Mouse (Mus musculus) stomach, embryonic 16.5 days (tissue): ENCODE measurements around the gene Tut4. TPM values are rescaled to one million over a fixed set of nuclear protein-coding genes. Genes with fewer than 3 reads are reported as not detected.
A peak's percentile ranks its signal among the peaks of the same experiment; 100 is the strongest.

Experiments used
- ATAC-seq: fragments of 200-750 bp; cut with Nextera tagmentation; 2 replicates; pipeline ENCODE4 v1.8.0; 2017; ENCODE audit warnings: moderate number of reproducible peaks, moderate TSS enrichment; ENCODE audit not compliant: insufficient read depth, low FRiP score
- H3K27ac ChIP-seq: fragments of 300-500 bp; sonication (generic); 2 replicates; pipeline ENCODE4 v1.5.1; 2014; ENCODE audit warnings: low read length
- H3K27me3 ChIP-seq: fragments of 300-500 bp; sonication (generic); 2 replicates; pipeline ENCODE4 v1.6.1; 2014; ENCODE audit warnings: low read length, control low read depth, mixed read lengths; ENCODE audit not compliant: control insufficient read depth, insufficient read depth
- H3K36me3 ChIP-seq: fragments of 300-500 bp; sonication (generic); 2 replicates; pipeline ENCODE4 v1.6.1; 2014; ENCODE audit warnings: low read length; ENCODE audit not compliant: control insufficient read depth, insufficient read depth
- H3K4me1 ChIP-seq: fragments of 300-500 bp; sonication (generic); 2 replicates; pipeline ENCODE4 v1.6.1; 2014; ENCODE audit warnings: low read length, control low read depth, mixed read lengths; ENCODE audit not compliant: control insufficient read depth, insufficient read depth
- H3K4me2 ChIP-seq: fragments of 300-500 bp; sonication (generic); 2 replicates; pipeline ENCODE4 v1.6.1; 2014; ENCODE audit warnings: low read depth, low read length, mixed read lengths
- H3K4me3 ChIP-seq: fragments of 300-500 bp; sonication (generic); replicated peaks from 2 replicates; pipeline ENCODE4 v1.5.1; 2014; ENCODE audit warnings: mild to moderate bottlenecking, low read length
- H3K9ac ChIP-seq: fragments of 300-500 bp; sonication (generic); 2 replicates; pipeline ENCODE4 v1.6.1; 2014; ENCODE audit warnings: low read length
- H3K9me3 ChIP-seq: fragments of 300-500 bp; sonication (generic); replicated peaks from 2 replicates; pipeline ENCODE4 v1.6.1; 2016; ENCODE audit warnings: low read length, control low read depth; ENCODE audit not compliant: control insufficient read depth
- WGBS: fragments of 180-500 bp; shearing (Covaris S2); extraction: QIAGEN DNeasy Blood & Tissue Kit; methylation state at CpG from one replicate; pipeline ENCODE4 v1.1.7; 2014; 5-methylcytosine and 5-hydroxymethylcytosine counted together
- polyA plus RNA-seq: library from polyadenylated mRNA; unstranded; fragments of >200 nt; fragmentation: Nextera tagmentation; extraction: Ambion mirVana; gene quantifications from 2 replicates; pipeline ENCODE4 v1.2.1, GENCODE M21; 2015

Gene Tut4
- 46.2 and 49.3 TPM in 2 replicates for polyA plus RNA-seq

GRCm38 (mm10) chr4:108459231-108460155, at the start of gene Tut4:
Gene Tut4, plus strand, starts transcription at chr4:108459426.
- peak; percentile 91 for ATAC-seq
- no peaks in the 10 kb centered on the region for H3K36me3 ChIP-seq
- peak within 1 kb of the TSS; percentile 98 for H3K9ac ChIP-seq
- under 1% methylated on average over 93 of the region's 97 CpGs for WGBS
- peak within 1 kb of the TSS; percentile 99 for H3K4me3 ChIP-seq
- no peaks in the 10 kb centered on the region for H3K27me3 ChIP-seq
- peaks cover 10% of the 10 kb centered on the region for H3K4me1 ChIP-seq
- H3K9me3 ChIP-seq = no peaks in the 10 kb centered on the region
- H3K4me2 ChIP-seq = peak within 1 kb of the TSS; percentile 87
- H3K27ac ChIP-seq = peak within 1 kb of the TSS; percentile 97

- no peaks in the 10 kb centered on the region; the same call in 1 of the 2 replicates for H3K4me1 ChIP-seq
- H3K4me3 ChIP-seq = no peak overlapping the region
- no peak for ATAC-seq
- H3K36me3 ChIP-seq = no peaks in the 10 kb centered on the region
- WGBS = 49% methylated on average over 2 of the region's 2 CpGs
- H3K27me3 ChIP-seq = no peaks in the 10 kb centered on the region
- no peaks in the 10 kb centered on the region for H3K9me3 ChIP-seq
- no peak overlapping the region for H3K9ac ChIP-seq
- 0 out of 2 replicates have a peak overlapping the region, but pooled peaks have one; percentile 10 for H3K27ac ChIP-seq
- no peak overlapping the region for H3K4me2 ChIP-seq
Observed at GRCm38 (mm10) chr4:108424587-108424986, 34.6 kb upstream of the Tut4 start.

GRCm38 (mm10) chr4:108427719-108428340, 31.4 kb upstream of the Tut4 start:
- no peaks in the 10 kb centered on the region for H3K36me3 ChIP-seq
- no peaks in the 10 kb centered on the region for H3K27me3 ChIP-seq
- peak; percentile 88 for ATAC-seq
- H3K27ac ChIP-seq = no peak overlapping the region
- no peak overlapping the region for H3K9ac ChIP-seq
- no peaks in the 10 kb centered on the region for H3K9me3 ChIP-seq
- H3K4me1 ChIP-seq = peaks cover 10% of the 10 kb centered on the region
- H3K4me2 ChIP-seq = no peak overlapping the region
- 43% methylated on average over 11 of the region's 11 CpGs for WGBS
- no peak overlapping the region for H3K4me3 ChIP-seq

- H3K36me3 ChIP-seq = no peaks in the 10 kb centered on the region
- H3K27me3 ChIP-seq = no peaks in the 10 kb centered on the region
- peaks cover 12% of the 10 kb centered on the region for H3K4me1 ChIP-seq
- no peak overlapping the region for H3K9ac ChIP-seq
- no peak overlapping the region for H3K27ac ChIP-seq
- no peak overlapping the region for H3K4me2 ChIP-seq
- WGBS = 69% methylated on average over 6 of the region's 6 CpGs
- H3K9me3 ChIP-seq = no peaks in the 10 kb centered on the region
- ATAC-seq = no peak
- H3K4me3 ChIP-seq = no peak overlapping the region
Observed at GRCm38 (mm10) chr4:108428341-108428721, 30.9 kb upstream of the Tut4 start.

GRCm38 (mm10) chr4:108430656-108431560, 28.3 kb upstream of the Tut4 start:
- no peak for ATAC-seq
- WGBS = 50% methylated on average over 4 of the region's 4 CpGs
- H3K36me3 ChIP-seq = no peaks in the 10 kb centered on the region
- no peak overlapping the region for H3K4me3 ChIP-seq
- H3K9me3 ChIP-seq = no peaks in the 10 kb centered on the region
- no peaks in the 10 kb centered on the region for H3K27me3 ChIP-seq
- peaks cover 18% of the 10 kb centered on the region for H3K4me1 ChIP-seq
- H3K27ac ChIP-seq = no peak overlapping the region
- no peak overlapping the region for H3K9ac ChIP-seq
- no peak overlapping the region for H3K4me2 ChIP-seq

GRCm38 (mm10) chr4:108431561-108431936, 27.7 kb upstream of the Tut4 start:
- no peaks in the 10 kb centered on the region for H3K36me3 ChIP-seq
- H3K9ac ChIP-seq = no peak overlapping the region

GRCm38 (mm10) chr4:108433341-108433740, 25.9 kb upstream of the Tut4 start:
- H3K9me3 ChIP-seq = no peaks in the 10 kb centered on the region
- peaks cover 18% of the 10 kb centered on the region for H3K4me1 ChIP-seq
- H3K27ac ChIP-seq = no peak overlapping the region
- peak; percentile 53; the same call in 1 of the 2 replicates for ATAC-seq
- H3K36me3 ChIP-seq = no peaks in the 10 kb centered on the region
- H3K27me3 ChIP-seq = no peaks in the 10 kb centered on the region
- no peak overlapping the region for H3K4me3 ChIP-seq
- 14% methylated on average over 6 of the region's 6 CpGs for WGBS
- H3K9ac ChIP-seq = no peak overlapping the region
- 0 out of 2 replicates have a peak overlapping the region, but pooled peaks have one; percentile 6 for H3K4me2 ChIP-seq

More at GRCm38 (mm10) chr4:108431561-108431936, 27.7 kb upstream of the Tut4 start:
- H3K27ac ChIP-seq = no peak overlapping the region
- 37% methylated on average over 2 of the region's 2 CpGs for WGBS
- no peaks in the 10 kb centered on the region for H3K9me3 ChIP-seq
- H3K4me2 ChIP-seq = no peak overlapping the region
- H3K4me3 ChIP-seq = no peak overlapping the region
- no peaks in the 10 kb centered on the region for H3K27me3 ChIP-seq
- ATAC-seq = no peak
- H3K4me1 ChIP-seq = peaks cover 18% of the 10 kb centered on the region

- Histone ChIP-seq H3K4me2 (no peak overlapping the region), H3K27me3 (no peaks in the 10 kb centered on the region), H3K36me3 (no peaks in the 10 kb centered on the region), H3K4me1 (peaks cover 18% of the 10 kb centered on the region), H3K9ac (no peak overlapping the region), H3K9me3 (no peaks in the 10 kb centered on the region), H3K4me3 (no peak overlapping the region), H3K27ac (no peak overlapping the region)
- 64% methylated on average over 4 of the region's 4 CpGs for WGBS
- no peak for ATAC-seq
Observed at GRCm38 (mm10) chr4:108434221-108434620, 25.0 kb upstream of the Tut4 start.
